Mouse (Mus musculus) G1E (cell line): ENCODE data around the gene Grm7.

ENCODE experiments used
- CTCF ChIP-seq: IDR thresholded peaks from 2 replicates; pipeline ENCODE4 v1.5.1; 2012; ENCODE audit warnings: low read depth, low read length, inconsistent platforms, mixed read lengths
- GATA1 ChIP-seq: IDR thresholded peaks from 2 replicates; pipeline ENCODE4 v1.6.1; 2012; ENCODE audit warnings: borderline replicate concordance, low read length, inconsistent platforms, mixed read lengths
- GATA2 ChIP-seq: IDR thresholded peaks from 2 replicates; pipeline ENCODE4 v1.6.1; 2012; ENCODE audit warnings: low read depth, low read length, inconsistent platforms, borderline replicate concordance
- TAL1 ChIP-seq: conservative IDR thresholded peaks from 2 replicates; pipeline ENCODE4 v1.6.1; 2012; ENCODE audit warnings: low read depth, low read length, inconsistent platforms, mixed read lengths

- TF ChIP-seq CTCF = no peak
- no peak for TF ChIP-seq GATA1
- no peak for TF ChIP-seq GATA2
- no peak for TF ChIP-seq TAL1
These were observed 939.5 kb downstream of the Grm7 start for GRCm38 (mm10) chr6:111584851-111585250.
